ENCODE assay signal across 18 mouse cellular contexts in the genomic region with DNA sequence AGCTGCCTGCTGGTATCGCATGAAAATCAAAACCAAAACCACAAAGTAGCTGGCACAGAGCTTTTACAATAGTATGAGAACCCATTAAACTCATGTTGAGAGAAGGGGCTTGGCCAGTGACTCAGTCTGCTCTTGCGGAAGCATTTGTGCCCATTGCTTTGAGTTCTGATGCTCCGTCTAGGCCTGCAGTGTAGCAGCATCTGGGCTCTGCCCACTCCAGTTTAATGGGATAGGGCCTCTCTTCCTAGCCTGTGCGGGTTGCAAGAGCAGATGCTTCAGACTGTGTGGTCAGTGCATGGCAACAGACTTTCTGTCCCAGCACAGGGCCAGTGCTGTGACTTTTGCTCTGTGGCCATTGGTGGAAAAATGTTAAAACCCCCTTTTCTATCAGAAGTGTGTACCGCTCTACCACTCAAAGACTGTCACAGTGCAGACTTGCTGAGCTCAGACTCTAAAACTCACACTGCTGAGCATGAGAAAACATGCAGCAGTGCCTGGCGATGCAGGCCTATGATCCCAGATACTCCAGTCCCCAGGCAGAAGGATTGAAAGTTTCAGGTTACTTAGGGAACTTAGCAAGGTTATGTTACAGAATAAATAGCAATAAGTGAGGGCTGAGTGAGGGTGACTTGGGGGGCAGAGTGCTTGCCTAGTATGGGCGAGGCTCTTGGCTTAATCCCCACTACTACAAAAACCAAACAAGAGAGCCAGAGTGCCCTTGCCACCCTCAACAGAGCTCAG. TPM values are rescaled to one million over a fixed set of nuclear protein-coding genes. Genes with fewer than 3 reads are reported as not detected.
DNase-seq lines count a peak whose midpoint lies in the region; ATAC-seq and TF ChIP-seq lines count a peak whose summit lies in the region.
"Had no signal": no experiment of that assay in that cellular context is flagged by ENCODE, and none has a peak within 500 bp of the region (broad histone marks: within the 10 kb centered on the region; RNA-seq: fewer than 3 reads in every experiment).

No protein-coding gene starts in this region.

- no peak overlapping the region for H3K4me2 ChIP-seq in forebrain, embryonic 15.5 days (replicated peaks)
- H3K4me2 ChIP-seq in forebrain, embryonic 13.5 days: no peak overlapping the region
- no peak overlapping the region for H3K4me2 ChIP-seq in embryonic facial prominence, embryonic 12.5 days (replicated peaks)
- H3K4me2 ChIP-seq: neural tube, embryonic 13.5 days had no signal

- H3K4me3 ChIP-seq in forebrain, embryonic 15.5 days: no peak overlapping the region
- H3K4me3 ChIP-seq in forebrain, embryonic 13.5 days: no peak overlapping the region
- no peak overlapping the region for H3K4me3 ChIP-seq in layer of hippocampus, adult 2 months
- H3K4me3 ChIP-seq in embryonic facial prominence, embryonic 12.5 days: no peak overlapping the region
- H3K4me3 ChIP-seq: erythroblast, embryonic 14.5 days; neural tube, embryonic 13.5 days had no signal

- H3K27ac ChIP-seq in forebrain, embryonic 15.5 days (replicated peaks): peak overlapping the region; percentile 54
- H3K27ac ChIP-seq in forebrain, embryonic 13.5 days: no peak overlapping the region
- H3K27ac ChIP-seq in layer of hippocampus, adult 2 months: peak overlapping the region; percentile 70
- peak overlapping the region; percentile 48 for H3K27ac ChIP-seq in embryonic facial prominence, embryonic 12.5 days
- H3K27ac ChIP-seq: neural tube, embryonic 13.5 days had no signal

- TF ChIP-seq CTCF in layer of hippocampus, adult 2 months (conservative IDR thresholded peaks at IDR 0.05): no peak

- no peaks in the 10 kb centered on the region for H3K36me3 ChIP-seq in forebrain, embryonic 15.5 days
- H3K36me3 ChIP-seq in forebrain, embryonic 13.5 days (ENCODE audit: poor library complexity, severe bottlenecking): no peaks in the 10 kb centered on the region
- H3K36me3 ChIP-seq in embryonic facial prominence, embryonic 12.5 days: no peaks in the 10 kb centered on the region
- H3K36me3 ChIP-seq: neural tube, embryonic 13.5 days had no signal

- intact Hi-C loops in gastrocnemius, postnatal 14 days (cut with DNase I; ENCODE audit: low total_unique reads): no loop called here

- no peaks in the 10 kb centered on the region for H3K9me3 ChIP-seq in forebrain, embryonic 15.5 days
- no peaks in the 10 kb centered on the region; the same call in 1 of the 2 replicates for H3K9me3 ChIP-seq in forebrain, embryonic 13.5 days (replicated peaks)
- no peaks in the 10 kb centered on the region for H3K9me3 ChIP-seq in embryonic facial prominence, embryonic 12.5 days
- H3K9me3 ChIP-seq: neural tube, embryonic 13.5 days had no signal

- no peak overlapping the region for H3K9ac ChIP-seq in forebrain, embryonic 15.5 days (replicated peaks)
- H3K9ac ChIP-seq in forebrain, embryonic 13.5 days: no peak overlapping the region
- H3K9ac ChIP-seq in embryonic facial prominence, embryonic 12.5 days: no peak overlapping the region
- H3K9ac ChIP-seq: neural tube, embryonic 13.5 days had no signal

- ATAC-seq in forebrain, embryonic 15.5 days (replicated peaks): no peak; the same call in 1 of the 2 replicates
- ATAC-seq in forebrain, embryonic 13.5 days: no peak
- peak; percentile 66 for ATAC-seq in embryonic facial prominence, embryonic 12.5 days (ENCODE audit: insufficient number of reproducible peaks, insufficient read depth, low FRiP score, low TSS enrichment)
- no peak for ATAC-seq in megakaryocyte progenitor cell, adult 5-6 weeks (replicated peaks; ENCODE audit: poor library complexity)

- H3K27me3 ChIP-seq in forebrain, embryonic 15.5 days: no peaks in the 10 kb centered on the region
- no peaks in the 10 kb centered on the region for H3K27me3 ChIP-seq in forebrain, embryonic 13.5 days
- H3K27me3 ChIP-seq in embryonic facial prominence, embryonic 12.5 days: no peaks in the 10 kb centered on the region
- H3K27me3 ChIP-seq: neural tube, embryonic 13.5 days had no signal

- no peak for DNase-seq in layer of hippocampus, adult 2 months (ENCODE audit: low spot score in 2 of 2)
- DNase-seq in layer of hippocampus, postnatal 14 days (ENCODE audit: low spot score in 2 of 2): no peak
- peak; percentile 27 for DNase-seq in lung, postnatal 25 days (ENCODE audit: low spot score)
- DNase-seq in gastrocnemius, postnatal 14 days: no peak
- DNase-seq: heart, postnatal 4 days; kidney, postnatal 14 days had no signal

- 85% methylated on average over 7 of the region's 7 CpGs for WGBS in forebrain, embryonic 15.5 days
- 90% methylated on average over 7 of the region's 7 CpGs for WGBS in forebrain, embryonic 13.5 days
- 65% methylated on average over 7 of the region's 7 CpGs for WGBS in embryonic facial prominence, embryonic 12.5 days

- no peaks in the 10 kb centered on the region for H3K4me1 ChIP-seq in forebrain, embryonic 15.5 days
- no peaks in the 10 kb centered on the region for H3K4me1 ChIP-seq in forebrain, embryonic 13.5 days
- peaks cover 18% of the 10 kb centered on the region for H3K4me1 ChIP-seq in embryonic facial prominence, embryonic 12.5 days
- H3K4me1 ChIP-seq: neural tube, embryonic 13.5 days had no signal

RNA-seq across cellular contexts. Expression of a gene that starts 13.3 kb away (rescaled TPM):
- 34.7 and 40.3 TPM in 2 replicates for polyA plus RNA-seq in forebrain, embryonic 15.5 days (2015; fragmentation: Nextera tagmentation; extraction: Ambion mirVana)
- 9.6 and 11.6 TPM in 2 replicates for polyA plus RNA-seq in forebrain, embryonic 13.5 days (2015; fragmentation: Nextera tagmentation; extraction: Ambion mirVana)
- 10 to 100 TPM; 10.2 to 11.1 TPM for total RNA-seq in layer of hippocampus, adult 2 months (2021)
- 10 to 100 TPM; 33.3 to 36.6 TPM for total RNA-seq in layer of hippocampus, postnatal 14 days (2021)
- 113 and 114 TPM in 2 replicates for polyA plus RNA-seq in embryonic facial prominence, embryonic 12.5 days (2016; fragmentation: Nextera tagmentation; extraction: Ambion mirVana)
- total RNA-seq in gastrocnemius, postnatal 14 days (2021): 10 to 100 TPM; 58.5 to 67.5 TPM
- total RNA-seq in megakaryocyte progenitor cell, adult 5-6 weeks (2015): not detected in 2 replicates
- total RNA-seq in megakaryocyte progenitor cell, adult 5-6 weeks (2017): not detected in 2 replicates
- total RNA-seq: granulocyte monocyte progenitor cell, adult 5-6 weeks had no signal

RNA-seq across cellular contexts. Expression of a gene that starts 29.4 kb away (rescaled TPM):
- 0.14 TPM in 1 of 2 replicates, not detected in the other for polyA plus RNA-seq in forebrain, embryonic 15.5 days (2015; fragmentation: Nextera tagmentation; extraction: Ambion mirVana)
- 0.18 and 0.30 TPM in 2 replicates for polyA plus RNA-seq in forebrain, embryonic 13.5 days (2015; fragmentation: Nextera tagmentation; extraction: Ambion mirVana)
- under 1 TPM in 1 of 2 experiments, not detected in 1; 0.23 TPM for total RNA-seq in layer of hippocampus, adult 2 months (2021)
- not detected for total RNA-seq in layer of hippocampus, postnatal 14 days (2021)
- 0.96 and 1.1 TPM in 2 replicates for polyA plus RNA-seq in embryonic facial prominence, embryonic 12.5 days (2016; fragmentation: Nextera tagmentation; extraction: Ambion mirVana)
- total RNA-seq in gastrocnemius, postnatal 14 days (2021): not detected
- total RNA-seq in megakaryocyte progenitor cell, adult 5-6 weeks (2015): not detected in 2 replicates
- not detected in 2 replicates for total RNA-seq in megakaryocyte progenitor cell, adult 5-6 weeks (2017)
- total RNA-seq: adrenal gland, adult 18-20 months; granulocyte monocyte progenitor cell, adult 5-6 weeks; heart, postnatal 4 days; megakaryocyte, adult 5-6 weeks had no signal
- polyA plus RNA-seq: urinary bladder, adult 2 months had no signal

RNA-seq across cellular contexts. Expression of a gene that starts 38.6 kb away (rescaled TPM):
- not detected in 2 replicates for polyA plus RNA-seq in forebrain, embryonic 15.5 days (2015; fragmentation: Nextera tagmentation; extraction: Ambion mirVana)
- not detected in 2 replicates for polyA plus RNA-seq in forebrain, embryonic 13.5 days (2015; fragmentation: Nextera tagmentation; extraction: Ambion mirVana)
- not detected for total RNA-seq in layer of hippocampus, adult 2 months (2021)
- total RNA-seq in layer of hippocampus, postnatal 14 days (2021): not detected
- not detected in 2 replicates for polyA plus RNA-seq in embryonic facial prominence, embryonic 12.5 days (2016; fragmentation: Nextera tagmentation; extraction: Ambion mirVana)
- total RNA-seq in gastrocnemius, postnatal 14 days (2021): not detected
- total RNA-seq in megakaryocyte progenitor cell, adult 5-6 weeks (2015): not detected in 2 replicates
- total RNA-seq in megakaryocyte progenitor cell, adult 5-6 weeks (2017): not detected in 2 replicates
- total RNA-seq: adrenal gland, adult 18-20 months; granulocyte monocyte progenitor cell, adult 5-6 weeks; heart, postnatal 4 days; layer of hippocampus, postnatal 36 days; liver, adult 2 months; megakaryocyte, adult 5-6 weeks had no signal
- polyA plus RNA-seq: erythroblast, embryonic 14.5 days; liver, adult 2 months; neural tube, embryonic 13.5 days; urinary bladder, adult 2 months had no signal

Comparison
In these comparisons a context has a peak if more than half of its experiments do, and no peak if none do; other contexts are left out.
1. RNA of a gene that starts 13.3 kb away (total RNA-seq): 58.5 to 67.5 TPM in gastrocnemius, postnatal 14 days, 33.3 to 36.6 TPM in layer of hippocampus, postnatal 14 days and 10.2 to 11.1 TPM in layer of hippocampus, adult 2 months; not detected in megakaryocyte progenitor cell, adult 5-6 weeks; every median in the first group is over 10 times any median in the second.